Mouse (Mus musculus) thymus, adult 2 months (tissue): ENCODE measurements around the gene Gm3453.
"Not testable (repeated sequence)": the region's sequence is repeated elsewhere in the genome, so short reads cannot be mapped to it uniquely, and the experiment has no call there.

Experiments used
- CTCF ChIP-seq: fragments of 200-500 bp; IDR thresholded peaks from 2 replicates; pipeline ENCODE4 v1.5.1; 2012; ENCODE audit warnings: mild to moderate bottlenecking, control low read depth, low read length, moderate library complexity, borderline replicate concordance; ENCODE audit not compliant: control insufficient read depth, poor library complexity, insufficient read depth; ENCODE audit errors: extremely low read depth
- POLR2A ChIP-seq: fragments of 200-500 bp; IDR thresholded peaks from 2 replicates; pipeline ENCODE4 v1.6.1; 2012; ENCODE audit warnings: mild to moderate bottlenecking, low read length, control low read depth, moderate library complexity; ENCODE audit not compliant: control insufficient read depth, poor library complexity, insufficient read depth; ENCODE audit errors: extremely low read depth

DNA sequence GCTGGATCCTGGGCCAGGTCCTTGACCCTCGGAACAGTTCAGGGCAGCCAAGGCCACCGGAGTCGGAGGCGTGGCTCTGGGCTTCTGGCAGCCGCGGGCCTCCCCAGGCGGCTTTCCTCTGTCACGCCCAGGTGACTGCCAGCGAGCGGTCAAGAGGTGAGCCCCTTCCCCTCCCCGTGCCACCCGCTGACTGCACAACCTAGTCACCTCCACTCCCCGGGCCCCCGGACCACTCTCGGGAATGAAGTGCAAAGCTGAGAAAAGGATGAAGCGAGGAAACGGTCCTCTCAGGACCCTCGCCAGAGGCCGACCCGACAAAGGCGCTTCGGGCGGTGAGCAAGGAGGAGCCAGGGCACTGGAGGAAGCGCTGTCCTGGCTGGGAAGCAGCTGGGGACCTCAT lies 17.8 kb downstream of the Gm3453 start:
- not testable (repeated sequence) for TF ChIP-seq POLR2A, CTCF
